Mouse (Mus musculus) MEL (cell line): ENCODE data around the gene Mvb12a. TPM values are rescaled to one million over a fixed set of nuclear protein-coding genes. Genes with fewer than 3 reads are reported as not detected.

Experiments
- DNase-seq: peaks from one replicate; pipeline ENCODE4 v3.0.0; 2011; ENCODE audit warnings: low read depth, low spot score
- H3K27ac ChIP-seq: 2 replicates; pipeline ENCODE4 v1.5.1; 2012; ENCODE audit warnings: low read depth, mild to moderate bottlenecking, control low read depth, low read length, moderate library complexity; ENCODE audit not compliant: control insufficient read depth
- H3K27me3 ChIP-seq, 2 experiments: fragments of 150-350 bp in 1 of 2; sonication (generic) in 1 of 2; 2 replicates each; pipeline ENCODE4 v1.6.1; 2012; ENCODE audit warnings: low read length in 2 of 2, mild to moderate bottlenecking in 2 of 2, improper control_type of control experiment in 1 of 2, moderate library complexity in 1 of 2; ENCODE audit not compliant: insufficient read depth in 2 of 2, control insufficient read depth in 1 of 2
- H3K36me3 ChIP-seq, 2 experiments: 2 replicates each; pipeline ENCODE4 v1.6.1; 2012 to 2014; ENCODE audit warnings: low read length in 2 of 2, improper control_type of control experiment in 1 of 2, inconsistent platforms in 1 of 2, mild to moderate bottlenecking in 1 of 2; ENCODE audit not compliant: insufficient read depth in 2 of 2, control insufficient read depth in 1 of 2
- H3K4me1 ChIP-seq, 2 experiments: fragments of 150-350 bp in 1 of 2; sonication (generic) in 1 of 2; 2 replicates each; pipeline ENCODE4 v1.6.1; 2012; ENCODE audit warnings: low read length in 2 of 2, improper control_type of control experiment in 1 of 2, mild to moderate bottlenecking in 1 of 2; ENCODE audit not compliant: insufficient read depth in 2 of 2, control insufficient read depth in 1 of 2
- H3K4me3 ChIP-seq, 2 experiments: fragments of 150-350 bp in 1 of 2; sonication (generic) in 1 of 2; 2 replicates each; pipeline ENCODE4 v1.5.1; 2012; ENCODE audit warnings: low read depth in 2 of 2, low read length in 2 of 2, mild to moderate bottlenecking in 2 of 2, moderate library complexity in 2 of 2, control low read depth in 1 of 2, improper control_type of control experiment in 1 of 2; ENCODE audit not compliant: control insufficient read depth in 1 of 2, insufficient read depth in 1 of 2
- H3K79me2 ChIP-seq: 2 replicates; pipeline ENCODE4 v1.6.1; 2012; ENCODE audit warnings: mild to moderate bottlenecking, low read length, moderate library complexity; ENCODE audit not compliant: control insufficient read depth, poor library complexity, insufficient read depth
- H3K9ac ChIP-seq: 2 replicates; pipeline ENCODE4 v1.6.1; 2012; ENCODE audit warnings: low read depth, mild to moderate bottlenecking, control low read depth, low read length, moderate library complexity; ENCODE audit not compliant: control insufficient read depth, poor library complexity, severe bottlenecking
- H3K9me3 ChIP-seq: fragments of 150-350 bp; sonication (generic); replicated peaks from 2 replicates; pipeline ENCODE4 v1.6.1; 2012; ENCODE audit warnings: mild to moderate bottlenecking, low read length, improper control_type of control experiment, moderate library complexity; ENCODE audit not compliant: insufficient read depth
- CHD2 ChIP-seq: IDR thresholded peaks from 2 replicates; pipeline ENCODE4 v1.6.1; 2011; ENCODE audit warnings: low read length, improper control_type of control experiment
- E2F4 ChIP-seq: IDR thresholded peaks from 2 replicates; pipeline ENCODE4 v1.6.1; 2011; ENCODE audit warnings: low read depth, low read length, improper control_type of control experiment, borderline replicate concordance
- ELF1 ChIP-seq: IDR thresholded peaks from 2 replicates; pipeline ENCODE4 v1.6.1; 2014; ENCODE audit warnings: low read depth, mild to moderate bottlenecking, inconsistent platforms, low read length, improper control_type of control experiment, moderate library complexity
- EP300 ChIP-seq, 2 experiments: IDR thresholded peaks; 2 replicates each; pipeline ENCODE4 v1.6.1; 2011; ENCODE audit warnings: improper control_type of control experiment in 2 of 2, low read length in 2 of 2, low read depth in 1 of 2, mild to moderate bottlenecking in 1 of 2
- ETS1 ChIP-seq: IDR thresholded peaks from 2 replicates; pipeline ENCODE4 v1.6.1; 2012; ENCODE audit warnings: low read depth, mild to moderate bottlenecking, inconsistent platforms, low read length, improper control_type of control experiment, moderate library complexity
- GATA1 ChIP-seq: IDR thresholded peaks from 2 replicates; pipeline ENCODE4 v1.6.1; 2011; ENCODE audit warnings: low read depth, low read length, improper control_type of control experiment
- MXI1 ChIP-seq: IDR thresholded peaks from 2 replicates; pipeline ENCODE4 v1.6.1; 2011; ENCODE audit warnings: mild to moderate bottlenecking, low read depth, low read length, improper control_type of control experiment
- MYC ChIP-seq: IDR thresholded peaks from 2 replicates; pipeline ENCODE4 v1.6.1; 2011; ENCODE audit warnings: low read depth, mild to moderate bottlenecking, low read length, improper control_type of control experiment, moderate library complexity
- NRF1 ChIP-seq: IDR thresholded peaks from 2 replicates; pipeline ENCODE4 v1.6.1; 2014; ENCODE audit warnings: low read depth, mild to moderate bottlenecking, inconsistent platforms, low read length, improper control_type of control experiment, moderate library complexity; ENCODE audit not compliant: poor library complexity, insufficient read depth, severe bottlenecking
- RAD21 ChIP-seq: IDR thresholded peaks from 2 replicates; pipeline ENCODE4 v1.6.1; 2011; ENCODE audit warnings: mild to moderate bottlenecking, low read depth, low read length, improper control_type of control experiment
- SIN3A ChIP-seq: IDR thresholded peaks from 2 replicates; pipeline ENCODE4 v1.6.1; 2012; ENCODE audit warnings: low read length, improper control_type of control experiment, inconsistent platforms
- TCF12 ChIP-seq: IDR thresholded peaks from 2 replicates; pipeline ENCODE4 v1.6.1; 2014; ENCODE audit warnings: low read depth, mild to moderate bottlenecking, inconsistent platforms, low read length, improper control_type of control experiment, moderate library complexity
- UBTF ChIP-seq: IDR thresholded peaks from 2 replicates; pipeline ENCODE4 v1.6.1; 2012; ENCODE audit warnings: low read depth, mild to moderate bottlenecking, inconsistent platforms, low read length, improper control_type of control experiment, moderate library complexity, borderline replicate concordance; ENCODE audit not compliant: insufficient read depth
- ZKSCAN1 ChIP-seq: IDR thresholded peaks from 2 replicates; pipeline ENCODE4 v1.6.1; 2012; ENCODE audit warnings: low read depth, mild to moderate bottlenecking, inconsistent platforms, low read length, improper control_type of control experiment, moderate library complexity
- ZMIZ1 ChIP-seq: IDR thresholded peaks from 2 replicates; pipeline ENCODE4 v1.6.1; 2012; ENCODE audit warnings: low read depth, mild to moderate bottlenecking, inconsistent platforms, low read length, improper control_type of control experiment, moderate library complexity
- polyA plus RNA-seq, 2 experiments: library from polyadenylated mRNA; stranded (reverse) in 1 of 2; unstranded in 1 of 2; fragments of >175 nt in 1 of 2; fragments of >200 nt in 1 of 2; gene quantifications; 2 replicates each; pipeline versions ENCODE4 v1.2.1 to v1.2.4; 2012; ENCODE audit warnings: low replicate concordance in 2 of 2, low read depth in 1 of 2; ENCODE audit not compliant: insufficient read length in 2 of 2, insufficient read depth in 1 of 2, missing spikeins in 1 of 2
- total RNA-seq: library from RNA; depleted of rRNA; stranded (reverse); fragments of 300-350 nt; gene quantifications from 2 replicates; pipeline ENCODE4 v1.2.3, GENCODE M21; 2012

Gene Mvb12a
- total and polyA plus RNA-seq, 3 experiments, result 46.5 to 67.3 TPM; not detected in 1

- TF ChIP-seq ELF1, result no peak
- TF ChIP-seq CHD2, result no peak
- TF ChIP-seq TCF12, result no peak
- no peak for TF ChIP-seq ETS1
- TF ChIP-seq UBTF, result no peak
- no peak for TF ChIP-seq ZMIZ1
- no peak for TF ChIP-seq NRF1
- no peak for TF ChIP-seq RAD21
- TF ChIP-seq SIN3A, result no peak
- TF ChIP-seq, all 39 proteins: peak for 0
- no peak overlapping the region for H3K4me3 ChIP-seq
- no peak for DNase-seq
- no peaks in the 10 kb centered on the region for H3K4me1 ChIP-seq
- H3K79me2 ChIP-seq, result no peaks in the 10 kb centered on the region
- H3K27me3 ChIP-seq, result no peaks in the 10 kb centered on the region
- H3K9me3 ChIP-seq, result no peaks in the 10 kb centered on the region
- no peaks in the 10 kb centered on the region for H3K36me3 ChIP-seq
- no peak overlapping the region for H3K27ac ChIP-seq
- H3K9ac ChIP-seq, result no peak overlapping the region
These were observed 37.4 kb upstream of the Mvb12a start for GRCm38 (mm10) chr8:71505326-71505725.

- H3K27me3 ChIP-seq, result no peaks in the 10 kb centered on the region
- no peak for TF ChIP-seq ZMIZ1
- TF ChIP-seq EP300 (IDR thresholded peaks at IDR 0.05; ENCODE audit: low read depth in 1 of 2, low read length in 2 of 2), result no peak
- no peak for TF ChIP-seq E2F4
- no peak for TF ChIP-seq MYC
- TF ChIP-seq RAD21, result no peak
- TF ChIP-seq MXI1, result no peak
- no peak for TF ChIP-seq ZKSCAN1
- no peak for TF ChIP-seq GATA1
- H3K27ac ChIP-seq, result no peak overlapping the region
- no peak overlapping the region for H3K9ac ChIP-seq
- no peaks in the 10 kb centered on the region for H3K9me3 ChIP-seq
- H3K79me2 ChIP-seq, result peaks cover under 1% of the 10 kb centered on the region; the same call in 1 of the 2 replicates
- no peak for DNase-seq
- no peaks in the 10 kb centered on the region for H3K36me3 ChIP-seq
- no peak overlapping the region for H3K4me3 ChIP-seq
- H3K4me1 ChIP-seq, result peaks cover 0 to 3% of the 10 kb centered on the region in 2 experiments; a peak in 2 of 4 replicates
These were observed 36.7 kb upstream of the Mvb12a start for GRCm38 (mm10) chr8:71505979-71506378.
